Mouse (Mus musculus) myocyte (in vitro differentiated cells): ENCODE data around the gene Gch1.

Experiments
- E2F4 ChIP-seq: IDR thresholded peaks from one replicate; pipeline ENCODE4 v1.6.1; 2011; ENCODE audit warnings: mild to moderate bottlenecking, control low read depth, moderate library complexity; ENCODE audit not compliant: insufficient read depth
- MAX ChIP-seq: IDR thresholded peaks from one replicate; pipeline ENCODE4 v1.6.1; 2011; ENCODE audit warnings: low read depth, mild to moderate bottlenecking, control low read depth
- MYOD1 ChIP-seq, 3 experiments: IDR thresholded peaks; one replicate each; pipeline ENCODE4 v1.6.1; 2011; ENCODE audit warnings: control low read depth in 2 of 3, low read depth in 2 of 3, mild to moderate bottlenecking in 2 of 3, moderate library complexity in 1 of 3; ENCODE audit not compliant: insufficient read length in 2 of 3, control insufficient read depth in 1 of 3
- POLR2A ChIP-seq: IDR thresholded peaks from one replicate; pipeline ENCODE4 v1.6.1; 2011; ENCODE audit warnings: low read depth, mild to moderate bottlenecking, control low read depth, moderate library complexity; ENCODE audit not compliant: insufficient read length
- SRF ChIP-seq: IDR thresholded peaks from one replicate; pipeline ENCODE4 v1.6.1; 2011; ENCODE audit warnings: low read depth; ENCODE audit not compliant: control insufficient read depth, insufficient read length
- TCF12 ChIP-seq: IDR thresholded peaks from one replicate; pipeline ENCODE4 v1.6.1; 2011; ENCODE audit warnings: mild to moderate bottlenecking, control low read depth; ENCODE audit not compliant: poor library complexity, insufficient read depth, severe bottlenecking
- USF1 ChIP-seq: IDR thresholded peaks from one replicate; pipeline ENCODE4 v1.6.1; 2011; ENCODE audit warnings: low read depth, mild to moderate bottlenecking, control low read depth, moderate library complexity

- no peak for TF ChIP-seq POLR2A
- no peak for TF ChIP-seq MAX
- no peak for TF ChIP-seq E2F4
- no peak for TF ChIP-seq SRF
- no peak for TF ChIP-seq TCF12
- TF ChIP-seq USF1 = no peak
- TF ChIP-seq MYOD1 (IDR thresholded peaks at IDR 0.05; ENCODE audit: control insufficient read depth in 1 of 3, insufficient read length in 2 of 3, low read depth in 2 of 3) = no peak
Observed at GRCm38 (mm10) chr14:47154303-47154702, 34.9 kb downstream of the Gch1 start.
